ENCODE assay signal across 29 mouse cellular contexts in the genomic region with DNA sequence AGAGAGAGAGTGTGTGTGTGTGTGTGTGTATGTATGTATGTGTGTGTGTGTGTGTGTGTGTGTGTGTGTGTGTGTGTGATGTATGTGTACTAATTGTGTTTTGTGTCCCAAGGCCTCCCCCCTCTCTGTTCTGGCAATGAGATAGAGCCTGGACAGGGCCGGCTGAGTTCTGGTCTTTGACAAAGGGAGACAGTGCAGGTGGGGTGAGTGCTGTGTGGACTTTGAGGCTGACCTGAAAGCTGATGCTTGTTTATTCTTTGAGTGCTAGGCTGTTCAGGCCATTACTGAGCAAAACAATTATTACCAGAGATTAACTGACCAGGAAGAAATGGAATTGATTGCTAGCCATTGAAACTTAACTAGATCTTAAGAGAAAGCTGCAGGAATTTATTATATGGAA. TPM values are rescaled to one million over a fixed set of nuclear protein-coding genes. Genes with fewer than 3 reads are reported as not detected.
DNase-seq lines count a peak whose midpoint lies in the region; ATAC-seq lines count a peak whose summit lies in the region.
"Had no signal": no experiment of that assay in that cellular context is flagged by ENCODE, and none has a peak within 500 bp of the region (broad histone marks: within the 10 kb centered on the region; RNA-seq: fewer than 3 reads in every experiment).

No protein-coding gene starts in this region.

- no peak overlapping the region for H3K27ac ChIP-seq in kidney, embryonic 14.5 days (ENCODE audit: low read depth, low read length)
- no peak overlapping the region for H3K27ac ChIP-seq in liver, embryonic 15.5 days (replicated peaks)
- no peak overlapping the region for H3K27ac ChIP-seq in embryonic facial prominence, embryonic 10.5 days (replicated peaks)
- H3K27ac ChIP-seq: heart, adult 2 months; heart, embryonic 13.5 days; hindbrain, embryonic 14.5 days; limb, embryonic 10.5 days; limb, embryonic 15.5 days; lung, embryonic 15.5 days; midbrain, embryonic 12.5 days; neural tube, embryonic 13.5 days; stomach, postnatal 0 days had no signal

- peaks cover 40% of the 10 kb centered on the region for H3K36me3 ChIP-seq in kidney, embryonic 14.5 days (ENCODE audit: control insufficient read depth, insufficient read depth, low read length)
- peaks cover 37% of the 10 kb centered on the region for H3K36me3 ChIP-seq in liver, embryonic 15.5 days (replicated peaks)
- H3K36me3 ChIP-seq in embryonic facial prominence, embryonic 10.5 days (replicated peaks): peaks cover 74% of the 10 kb centered on the region

- H3K4me2 ChIP-seq in kidney, embryonic 14.5 days (replicated peaks; ENCODE audit: low read depth, low read length): no peak overlapping the region
- no peak overlapping the region for H3K4me2 ChIP-seq in liver, embryonic 15.5 days
- H3K4me2 ChIP-seq: heart, embryonic 13.5 days; hindbrain, embryonic 14.5 days; limb, embryonic 15.5 days; lung, embryonic 15.5 days; midbrain, embryonic 12.5 days; neural tube, embryonic 13.5 days had no signal

- peak; percentile 74 for DNase-seq in kidney, adult 11 months
- no peak for DNase-seq in liver
- DNase-seq in kidney, postnatal 36 days: peak; percentile 67 to 79
- DNase-seq in layer of hippocampus, adult 11-12 months (ENCODE audit: low spot score): no peak
- DNase-seq in embryonic facial prominence, embryonic 10.5 days (ENCODE audit: low spot score): no peak
- DNase-seq: adrenal gland, postnatal 10 days; cerebellum, adult 8-10 months; cerebellum, postnatal 25 days; gastrocnemius, postnatal 25 days; heart, adult 2 months; heart, postnatal 10 days; lung, postnatal 36 days; right cerebral cortex, postnatal 4 days; thymus, adult 18-20 months; thymus, postnatal 25 days had no signal

- 0 out of 2 replicates have a peak, but pooled peaks cover under 1% of the 10 kb centered on the region for H3K9me3 ChIP-seq in kidney, embryonic 14.5 days (ENCODE audit: control insufficient read depth, low read length)
- no peaks in the 10 kb centered on the region for H3K9me3 ChIP-seq in liver, embryonic 15.5 days (replicated peaks)
- no peaks in the 10 kb centered on the region for H3K9me3 ChIP-seq in embryonic facial prominence, embryonic 10.5 days
- H3K9me3 ChIP-seq: G1E; heart, embryonic 13.5 days; limb, embryonic 10.5 days; limb, embryonic 15.5 days; lung, embryonic 15.5 days; midbrain, embryonic 12.5 days; neural tube, embryonic 13.5 days had no signal

- no peak for ATAC-seq in kidney, embryonic 14.5 days (ENCODE audit: low FRiP score, low TSS enrichment)
- 0 out of 2 replicates have a peak, but pooled peaks have one; percentile 55 for ATAC-seq in liver, embryonic 15.5 days (ENCODE audit: insufficient read depth)
- ATAC-seq: forebrain, embryonic 14.5 days; intestine, postnatal 0 days; Patski had no signal

- H3K27me3 ChIP-seq in kidney, embryonic 14.5 days (ENCODE audit: control insufficient read depth, insufficient read depth, low read length): no peaks in the 10 kb centered on the region
- H3K27me3 ChIP-seq in liver, embryonic 15.5 days: no peaks in the 10 kb centered on the region
- no peaks in the 10 kb centered on the region for H3K27me3 ChIP-seq in embryonic facial prominence, embryonic 10.5 days (replicated peaks; ENCODE audit: low read depth, poor library complexity, severe bottlenecking)
- H3K27me3 ChIP-seq: heart, embryonic 13.5 days; limb, embryonic 15.5 days; lung, embryonic 15.5 days; midbrain, embryonic 12.5 days; neural tube, embryonic 13.5 days; Patski had no signal

- peaks cover 7% of the 10 kb centered on the region; the same call in 1 of the 2 replicates for H3K4me1 ChIP-seq in kidney, embryonic 14.5 days (ENCODE audit: control insufficient read depth, insufficient read depth, low read length)
- peaks cover 32% of the 10 kb centered on the region for H3K4me1 ChIP-seq in liver, embryonic 15.5 days (replicated peaks)
- peaks cover 25% of the 10 kb centered on the region for H3K4me1 ChIP-seq in embryonic facial prominence, embryonic 10.5 days
- H3K4me1 ChIP-seq: lung, embryonic 15.5 days had no signal

- WGBS in kidney, embryonic 14.5 days: 50% methylated on average over 1 of the region's 1 CpGs
- 57% methylated on average over 1 of the region's 1 CpGs for WGBS in liver, embryonic 15.5 days (ENCODE audit: insufficient replicate concordance)
- WGBS in embryonic facial prominence, embryonic 10.5 days: 47% methylated on average over 1 of the region's 1 CpGs

- no peak overlapping the region for H3K9ac ChIP-seq in kidney, embryonic 14.5 days (ENCODE audit: low read depth, low read length)
- no peak overlapping the region for H3K9ac ChIP-seq in liver, embryonic 15.5 days
- H3K9ac ChIP-seq: heart, embryonic 13.5 days; hindbrain, embryonic 14.5 days; limb, embryonic 15.5 days; lung, embryonic 15.5 days; midbrain, embryonic 12.5 days; neural tube, embryonic 13.5 days had no signal

- H3K4me3 ChIP-seq in kidney, embryonic 14.5 days (ENCODE audit: low read length): no peak overlapping the region
- no peak overlapping the region for H3K4me3 ChIP-seq in liver, embryonic 15.5 days (replicated peaks)
- H3K4me3 ChIP-seq in embryonic facial prominence, embryonic 10.5 days: no peak overlapping the region
- H3K4me3 ChIP-seq: heart, adult 2 months; heart, embryonic 13.5 days; limb, embryonic 10.5 days; limb, embryonic 15.5 days; lung, embryonic 15.5 days; midbrain, embryonic 12.5 days; neural tube, embryonic 13.5 days had no signal

RNA-seq across cellular contexts. Expression of gene 9530068E07Rik, which starts 6.3 kb away (rescaled TPM):
- polyA plus RNA-seq in kidney, embryonic 14.5 days (2014; fragmentation: Nextera tagmentation; extraction: Ambion mirVana): 139 and 234 TPM in 2 replicates
- polyA plus RNA-seq in liver, embryonic 15.5 days (2015; fragmentation: Nextera tagmentation; extraction: Ambion mirVana): 55.4 and 58.7 TPM in 2 replicates
- 165 and 169 TPM in 2 replicates for polyA plus RNA-seq in embryonic facial prominence, embryonic 10.5 days (2016; fragmentation: Nextera tagmentation; extraction: Ambion mirVana)

RNA-seq across cellular contexts. Expression of gene Vdac1, which starts 41.9 kb away (rescaled TPM):
- polyA plus RNA-seq in kidney, embryonic 14.5 days (2014; fragmentation: Nextera tagmentation; extraction: Ambion mirVana): 265 and 284 TPM in 2 replicates
- polyA plus RNA-seq in liver, embryonic 15.5 days (2015; fragmentation: Nextera tagmentation; extraction: Ambion mirVana): 119 TPM in 2 replicates
- 204 and 209 TPM in 2 replicates for polyA plus RNA-seq in embryonic facial prominence, embryonic 10.5 days (2016; fragmentation: Nextera tagmentation; extraction: Ambion mirVana)

Comparison
In these comparisons a context has a peak if more than half of its experiments do, and no peak if none do; other contexts are left out.
1. DNase-seq: peak in kidney, adult 11 months (single experiment) and kidney, postnatal 36 days (2 of 2); none in liver (single experiment), layer of hippocampus, adult 11-12 months (single experiment) and embryonic facial prominence, embryonic 10.5 days (single experiment).